Mouse (Mus musculus): ENCODE measurements around the gene Fermt2. TPM values are rescaled to one million over a fixed set of nuclear protein-coding genes. Genes with fewer than 3 reads are reported as not detected.

The Fermt2 gene
- total RNA-seq, 2 experiments from 2014 or later = 160 to 178 TPM

GRCm38 (mm10) chr14:45463599-45463998 lies 66.3 kb downstream of the Fermt2 start:
- peak; percentile 68 for DNase-seq

- no peak for DNase-seq
These were observed 66.9 kb downstream of the Fermt2 start for GRCm38 (mm10) chr14:45462875-45463475.

- DNase-seq = no peak
These were observed 67.5 kb downstream of the Fermt2 start for GRCm38 (mm10) chr14:45462374-45462773.

- DNase-seq = no peak
These were observed 68.0 kb downstream of the Fermt2 start for GRCm38 (mm10) chr14:45461945-45462344.

- no peak for DNase-seq
These were observed 69.4 kb downstream of the Fermt2 start for GRCm38 (mm10) chr14:45460491-45460890.

- DNase-seq = no peak
These were observed 70.0 kb downstream of the Fermt2 start for GRCm38 (mm10) chr14:45459877-45460276.

GRCm38 (mm10) chr14:45457003-45457402 lies 72.9 kb downstream of the Fermt2 start:
- DNase-seq = peak; percentile 49

GRCm38 (mm10) chr14:45456502-45456846 lies 73.4 kb downstream of the Fermt2 start:
- no peak for DNase-seq

- peak; percentile 48 for DNase-seq
These were observed 74.0 kb downstream of the Fermt2 start for GRCm38 (mm10) chr14:45455651-45456501.

GRCm38 (mm10) chr14:45453538-45454233 lies 76.2 kb downstream of the Fermt2 start:
- DNase-seq = no peak

- DNase-seq = no peak
These were observed 76.9 kb downstream of the Fermt2 start for GRCm38 (mm10) chr14:45452861-45453512.

GRCm38 (mm10) chr14:45452148-45452547 lies 77.8 kb downstream of the Fermt2 start:
- no peak for DNase-seq

- no peak for DNase-seq
These were observed 78.8 kb downstream of the Fermt2 start for GRCm38 (mm10) chr14:45451090-45451489.

GRCm38 (mm10) chr14:45446777-45447176 lies 83.1 kb downstream of the Fermt2 start:
- DNase-seq = no peak

- no peak for DNase-seq
These were observed 84.5 kb downstream of the Fermt2 start for GRCm38 (mm10) chr14:45445445-45445844.

GRCm38 (mm10) chr14:45444870-45445269 lies 85.0 kb downstream of the Fermt2 start:
- DNase-seq = no peak

GRCm38 (mm10) chr14:45442781-45443560 lies 86.9 kb downstream of the Fermt2 start:
- DNase-seq = no peak

- DNase-seq = no peak
These were observed 88.6 kb downstream of the Fermt2 start for GRCm38 (mm10) chr14:45441291-45441690.

GRCm38 (mm10) chr14:45439387-45439786 lies 90.5 kb downstream of the Fermt2 start:
- no peak for DNase-seq

- no peak for DNase-seq
These were observed 91.0 kb downstream of the Fermt2 start for GRCm38 (mm10) chr14:45438931-45439275.

- DNase-seq = no peak
These were observed 91.5 kb downstream of the Fermt2 start for GRCm38 (mm10) chr14:45438250-45438930.

Data from adrenal gland, postnatal 10 days (tissue).